Mouse (Mus musculus) C2C12 (cell line): ENCODE measurements at regions not wholly inside any gene's neighbourhood (a gene's known extent, or its start where the extent isn't known, plus 50 kb on each side); places are given as distances from the start of the nearest gene placed in this dataset.

Experiments
- CTCF ChIP-seq: IDR thresholded peaks from one replicate; pipeline ENCODE4 v1.5.1; 2011; ENCODE audit not compliant: control insufficient read depth, insufficient read depth, insufficient read length
- MAX ChIP-seq: IDR thresholded peaks from one replicate; pipeline ENCODE4 v1.6.1; 2011; ENCODE audit warnings: mild to moderate bottlenecking, control low read depth
- USF1 ChIP-seq: IDR thresholded peaks from one replicate; pipeline ENCODE4 v1.6.1; 2011; ENCODE audit warnings: low read depth, mild to moderate bottlenecking, control low read depth, moderate library complexity

DNA sequence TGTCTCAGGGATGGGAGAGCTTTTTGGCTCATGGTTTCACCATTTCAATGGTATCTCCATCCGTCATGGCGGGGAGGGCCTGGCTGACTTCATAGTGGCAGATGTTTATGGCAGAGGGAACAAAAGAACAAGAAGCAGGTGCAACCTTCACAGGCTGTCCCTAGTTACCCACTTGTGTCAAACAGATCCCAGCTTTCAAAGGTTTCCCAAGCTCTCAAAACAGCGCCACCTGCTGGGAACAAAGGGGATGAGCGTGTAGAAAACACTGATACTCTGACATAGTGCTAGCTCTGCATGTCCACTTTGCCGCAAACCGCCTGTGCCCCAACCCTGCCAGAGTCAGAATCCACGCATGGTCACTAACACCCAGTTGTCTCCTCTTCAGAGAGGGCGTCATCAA lies 69.5 kb downstream of the Cryba4 start:
- TF ChIP-seq CTCF (peak; percentile 41), USF1 (no peak), MAX (no peak)
